Mouse (Mus musculus): ENCODE measurements around the gene Trpv3.

GRCm38 (mm10) chr11:73260457-73260856 lies 6.7 kb upstream of the Trpv3 start:
- no peak for TF ChIP-seq GATA1 (IDR thresholded peaks at IDR 0.05; ENCODE audit: borderline replicate concordance, low read length)
- no peak for TF ChIP-seq FLI1 (IDR thresholded peaks at IDR 0.05; ENCODE audit: low read length)
